Mouse (Mus musculus) frontal cortex, adult 2 months (tissue): ENCODE measurements around the gene Dis3l2. TPM values are rescaled to one million over a fixed set of nuclear protein-coding genes. Genes with fewer than 3 reads are reported as not detected.

Experiments used
- DNase-seq, 2 experiments: peaks; one replicate each; pipeline ENCODE4 v3.0.0; 2022; ENCODE audit warnings: low spot score in 1 of 2; ENCODE audit errors: extremely low spot score in 1 of 2
- polyA plus RNA-seq: library from polyadenylated mRNA; depleted of rRNA; stranded (reverse); fragments of >200 nt; gene quantifications from 2 replicates; pipeline ENCODE4 v1.2.3, GENCODE M21; 2012

The Dis3l2 gene
- polyA plus RNA-seq, 1 experiment: 22.7 TPM

- DNase-seq: peak in 1 of 2 experiments; percentile 51
Observed at GRCm38 (mm10) chr1:86913896-86914295, 210.3 kb downstream of the Dis3l2 start.

- no peak for DNase-seq
Observed at GRCm38 (mm10) chr1:86914697-86915096, 211.1 kb downstream of the Dis3l2 start.

GRCm38 (mm10) chr1:86916355-86916984, 212.9 kb downstream of the Dis3l2 start:
- DNase-seq: no peak

- no peak for DNase-seq
Observed at GRCm38 (mm10) chr1:86925776-86926175, 222.2 kb downstream of the Dis3l2 start.

GRCm38 (mm10) chr1:86931606-86932379, 228.2 kb downstream of the Dis3l2 start:
- DNase-seq: peak; percentile 74 to 76

- no peak for DNase-seq
Observed at GRCm38 (mm10) chr1:86932810-86933209, 229.2 kb downstream of the Dis3l2 start.

- no peak for DNase-seq
Observed at GRCm38 (mm10) chr1:86933656-86934055, 230.0 kb downstream of the Dis3l2 start.

- no peak for DNase-seq
Observed at GRCm38 (mm10) chr1:86951501-86952205, 248.0 kb downstream of the Dis3l2 start.

GRCm38 (mm10) chr1:86955801-86956200, 252.2 kb downstream of the Dis3l2 start:
- DNase-seq: no peak

GRCm38 (mm10) chr1:86968261-86968964, 264.8 kb downstream of the Dis3l2 start:
- no peak for DNase-seq

GRCm38 (mm10) chr1:86969173-86969725, 265.6 kb downstream of the Dis3l2 start:
- DNase-seq: no peak

- DNase-seq: no peak
Observed at GRCm38 (mm10) chr1:86972693-86973092, 269.1 kb downstream of the Dis3l2 start.

GRCm38 (mm10) chr1:86977018-86977417, 273.4 kb downstream of the Dis3l2 start:
- DNase-seq: no peak

- DNase-seq: no peak
Observed at GRCm38 (mm10) chr1:86986372-86986771, 282.8 kb downstream of the Dis3l2 start.

GRCm38 (mm10) chr1:86992849-86993248, 289.2 kb downstream of the Dis3l2 start:
- no peak for DNase-seq

- no peak for DNase-seq
Observed at GRCm38 (mm10) chr1:86994023-86994422, 290.4 kb downstream of the Dis3l2 start.

- DNase-seq: no peak
Observed at GRCm38 (mm10) chr1:86998051-86998450, 294.4 kb downstream of the Dis3l2 start.

GRCm38 (mm10) chr1:87001365-87001764, 297.8 kb downstream of the Dis3l2 start:
- no peak for DNase-seq

GRCm38 (mm10) chr1:87002545-87003168, 299.0 kb downstream of the Dis3l2 start:
- no peak for DNase-seq

- DNase-seq: no peak
Observed at GRCm38 (mm10) chr1:87003169-87003552, 299.6 kb downstream of the Dis3l2 start.
